Mouse (Mus musculus) liver, embryonic 16.5 days (tissue): ENCODE measurements around the gene Olfr195. TPM values are rescaled to one million over a fixed set of nuclear protein-coding genes. Genes with fewer than 3 reads are reported as not detected.

Experiments used
- polyA plus RNA-seq: library from polyadenylated mRNA; unstranded; fragments of >200 nt; fragmentation: Nextera tagmentation; extraction: Ambion mirVana; gene quantifications from 2 replicates; pipeline ENCODE4 v1.2.1, GENCODE M21; 2015

Gene Olfr195
- polyA plus RNA-seq, 1 experiment from 2014 or later = not detected

Other genes starting within 250 kb of the Olfr195 start
- gene Olfr181, start 218.3 kb upstream of the Olfr195 start, polyA plus RNA-seq = not detected in 2 replicates
- not detected in 2 replicates for gene Olfr180, start 217.7 kb upstream of the Olfr195 start, polyA plus RNA-seq
- gene Olfr183, start 151.7 kb upstream of the Olfr195 start, polyA plus RNA-seq = not detected in 2 replicates
- gene Olfr186, start 116.8 kb upstream of the Olfr195 start, polyA plus RNA-seq = not detected in 2 replicates
- not detected in 2 replicates for gene Olfr187, start 107.3 kb upstream of the Olfr195 start, polyA plus RNA-seq
- gene Olfr190, start 69.0 kb upstream of the Olfr195 start, polyA plus RNA-seq = not detected in 2 replicates
- not detected in 2 replicates for gene Olfr191, start 57.2 kb upstream of the Olfr195 start, polyA plus RNA-seq
- not detected in 2 replicates for gene Olfr193, start 35.2 kb upstream of the Olfr195 start, polyA plus RNA-seq
- not detected in 2 replicates for gene Olfr194, start 26.0 kb upstream of the Olfr195 start, polyA plus RNA-seq
- gene Olfr196, start 23.4 kb downstream of the Olfr195 start, polyA plus RNA-seq = not detected in 2 replicates
- not detected in 2 replicates for gene Olfr198, start 56.5 kb downstream of the Olfr195 start, polyA plus RNA-seq
- not detected in 2 replicates for gene Olfr199, start 72.7 kb downstream of the Olfr195 start, polyA plus RNA-seq
- 0.06 and 0.09 TPM in 2 replicates for gene Olfr201, start 125.6 kb downstream of the Olfr195 start, polyA plus RNA-seq
- not detected in 2 replicates for gene Olfr202, start 139.7 kb downstream of the Olfr195 start, polyA plus RNA-seq
- gene Olfr203, start 151.8 kb downstream of the Olfr195 start, polyA plus RNA-seq = not detected in 2 replicates
- gene Olfr204, start 171.2 kb downstream of the Olfr195 start, polyA plus RNA-seq = not detected in 2 replicates
- gene Olfr205, start 184.1 kb downstream of the Olfr195 start, polyA plus RNA-seq = not detected in 2 replicates
- not detected in 2 replicates for gene Olfr206, start 202.2 kb downstream of the Olfr195 start, polyA plus RNA-seq
- not detected in 2 replicates for gene Olfr209, start 216.9 kb downstream of the Olfr195 start, polyA plus RNA-seq